Mouse (Mus musculus) layer of hippocampus, adult 9-11 months (tissue): ENCODE measurements around the gene Olfr1359.
"Not testable (repeated sequence)": the region's sequence is repeated elsewhere in the genome, so short reads cannot be mapped to it uniquely, and the experiment has no call there.

Experiments used
- DNase-seq: peaks from one replicate; pipeline ENCODE4 v3.0.0; 2022

Gene Olfr1359

GRCm38 (mm10) chr13:21727948-21728572 is 30.1 kb downstream of the Olfr1359 start:
- DNase-seq, result no peak

- DNase-seq, result no peak
These were observed 31.6 kb downstream of the Olfr1359 start for GRCm38 (mm10) chr13:21729544-21729943.

DNA sequence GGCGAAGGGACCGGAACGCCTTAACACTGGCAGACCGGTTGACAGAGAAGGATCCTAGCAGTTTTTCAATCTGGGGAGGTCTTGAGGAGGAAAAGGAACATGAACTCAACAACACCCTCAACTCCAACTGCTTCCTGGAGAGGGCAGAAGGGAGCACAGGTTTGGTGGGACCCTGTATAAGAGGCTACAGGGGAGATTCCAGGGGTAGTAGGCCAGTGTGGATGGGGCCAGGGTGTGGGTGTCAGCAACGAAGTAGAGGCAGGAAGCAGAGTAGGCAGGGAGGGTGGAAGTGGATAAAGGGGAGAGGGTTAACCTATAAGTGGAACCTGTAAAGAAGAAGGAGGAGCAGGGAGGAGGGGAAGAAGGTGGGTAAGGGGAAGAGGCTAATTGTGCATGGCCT is 35.6 kb downstream of the Olfr1359 start:
- DNase-seq, result no peak

GRCm38 (mm10) chr13:21734010-21734905 is 36.3 kb downstream of the Olfr1359 start:
- DNase-seq, result peak; percentile 70

DNA sequence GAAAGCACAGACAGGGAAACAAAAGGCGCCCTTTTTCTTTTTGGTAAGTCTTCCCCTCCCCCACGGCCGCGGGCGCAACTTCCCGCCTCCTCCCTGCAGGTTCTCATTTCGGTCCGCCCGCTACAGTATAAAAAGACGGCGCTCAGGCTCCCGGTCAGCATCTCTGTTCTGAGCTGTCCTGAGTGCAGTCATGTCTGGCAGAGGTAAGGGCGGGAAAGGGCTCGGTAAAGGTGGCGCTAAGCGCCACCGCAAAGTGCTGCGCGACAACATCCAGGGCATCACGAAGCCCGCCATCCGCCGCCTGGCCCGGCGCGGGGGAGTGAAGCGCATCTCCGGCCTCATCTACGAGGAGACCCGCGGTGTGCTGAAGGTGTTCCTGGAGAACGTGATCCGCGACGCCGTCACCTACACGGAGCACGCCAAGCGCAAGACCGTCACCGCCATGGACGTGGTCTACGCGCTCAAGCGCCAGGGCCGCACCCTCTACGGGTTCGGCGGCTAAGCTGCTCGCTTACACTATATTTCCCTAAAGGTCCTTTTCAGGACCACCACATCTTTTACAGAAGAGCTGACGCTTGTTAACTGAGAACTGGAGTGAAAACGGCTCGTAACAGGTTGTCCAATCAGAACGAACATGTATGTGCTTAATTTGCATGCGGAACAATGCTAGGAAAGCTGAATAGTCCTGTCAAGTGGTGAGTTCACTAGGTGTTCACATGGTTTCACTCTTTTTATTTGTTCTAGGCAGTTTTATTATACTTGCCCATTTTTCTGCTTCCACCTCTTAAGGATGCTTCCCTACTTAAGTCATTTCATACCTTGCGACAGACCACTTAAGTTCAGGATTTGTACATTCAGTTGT is 37.2 kb downstream of the Olfr1359 start, which contains the start of gene Hist1h4j:
Gene Hist1h4j (plus strand): TSS at position 159 of the 862 bp plus-strand sequence.
- peak; percentile 82 for DNase-seq

DNA sequence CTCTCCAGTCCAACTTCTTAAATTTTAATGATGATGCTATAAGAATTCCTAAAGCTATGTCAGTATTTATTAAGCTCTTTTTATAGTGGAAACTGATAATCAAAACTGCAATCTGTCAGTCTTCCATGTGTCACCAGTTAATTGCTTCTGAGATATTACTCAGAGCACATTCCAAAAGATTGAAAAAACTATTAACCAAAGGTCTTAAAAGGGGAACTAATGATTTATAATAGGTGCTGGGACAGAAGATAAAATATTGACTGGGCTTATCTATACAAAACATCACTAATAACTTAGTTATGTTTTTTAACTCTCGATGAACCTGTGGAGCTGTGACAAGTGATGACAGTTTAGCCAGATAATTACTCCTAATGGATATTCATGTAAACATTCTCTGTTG is 47.1 kb downstream of the Olfr1359 start:
- no peak for DNase-seq

- no peak for DNase-seq
These were observed 51.7 kb downstream of the Olfr1359 start for GRCm38 (mm10) chr13:21749387-21750158.

DNA sequence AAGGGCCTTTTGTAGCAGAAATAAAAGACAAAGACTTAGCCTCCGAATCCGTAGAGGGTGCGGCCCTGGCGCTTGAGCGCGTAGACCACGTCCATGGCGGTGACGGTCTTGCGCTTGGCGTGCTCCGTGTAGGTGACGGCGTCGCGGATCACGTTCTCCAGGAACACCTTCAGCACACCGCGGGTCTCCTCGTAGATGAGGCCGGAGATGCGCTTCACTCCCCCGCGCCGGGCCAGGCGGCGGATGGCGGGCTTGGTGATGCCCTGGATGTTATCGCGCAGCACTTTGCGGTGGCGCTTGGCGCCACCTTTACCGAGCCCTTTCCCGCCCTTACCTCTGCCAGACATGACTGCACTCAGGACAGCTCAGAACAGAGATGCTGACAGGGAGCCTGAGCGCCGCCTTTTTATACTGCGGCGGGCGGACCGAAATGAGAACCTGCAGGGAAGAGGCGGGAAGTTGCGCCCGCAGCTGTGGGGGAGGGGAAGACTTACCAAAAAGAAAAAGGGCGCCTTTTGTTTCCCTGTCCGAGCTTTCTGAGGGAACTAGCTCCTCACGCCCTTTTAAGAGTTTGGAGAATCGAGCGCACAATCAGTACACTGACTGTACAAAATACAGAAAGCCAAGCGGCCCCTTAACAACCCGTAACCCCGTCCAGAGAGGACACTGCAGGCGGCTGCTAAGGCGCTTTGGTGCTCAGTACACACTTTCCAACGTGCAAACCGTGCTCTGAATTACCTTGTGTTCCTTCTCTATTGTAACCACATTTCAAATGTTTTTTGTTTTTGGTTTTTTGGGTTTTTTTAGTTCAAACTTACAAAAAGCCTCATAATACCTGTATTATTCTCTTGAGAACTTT is 52.5 kb downstream of the Olfr1359 start, which contains the start of gene Hist1h4k:
Gene Hist1h4k (minus strand): TSS at position 347 of the 859 bp plus-strand sequence.
- peak; percentile 93 for DNase-seq

DNA sequence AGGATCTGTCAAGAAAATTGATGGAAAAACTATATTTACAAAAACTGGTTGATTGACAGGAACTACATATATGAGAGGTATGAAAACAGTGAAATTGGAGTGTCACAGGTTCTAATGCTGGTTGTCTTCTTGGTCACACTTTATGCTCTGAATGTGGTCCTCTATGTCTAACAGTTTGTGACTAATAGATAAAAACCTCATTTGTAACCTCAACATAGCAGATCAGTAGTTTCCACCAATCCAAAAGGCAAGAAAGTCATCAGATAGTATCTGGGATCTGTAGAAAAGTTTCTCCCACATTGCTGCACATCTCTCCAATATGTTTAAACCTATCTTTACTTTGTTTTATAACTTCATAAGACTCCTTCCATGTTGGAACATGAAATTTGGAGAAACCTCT is 53.5 kb downstream of the Olfr1359 start:
- no peak for DNase-seq

DNA sequence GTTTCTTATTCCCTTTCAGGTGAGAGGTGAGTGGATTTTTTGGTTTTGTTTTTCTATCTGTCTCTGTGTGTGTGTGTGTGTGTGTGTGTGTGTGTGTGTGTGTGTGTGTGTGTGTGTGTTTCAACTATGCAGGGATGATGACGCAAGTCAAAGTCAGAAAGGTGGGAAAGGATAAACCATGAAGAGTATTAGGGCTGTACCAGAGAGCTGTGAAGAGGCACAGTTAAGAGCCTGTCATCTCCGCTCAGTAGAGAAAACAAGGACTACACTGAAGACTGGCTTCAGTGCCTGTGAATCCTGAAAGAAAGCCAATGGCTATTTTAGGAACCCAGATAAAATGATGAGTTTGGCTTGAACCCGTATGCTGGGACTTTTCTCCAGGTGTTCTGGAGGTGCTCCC is 53.9 kb downstream of the Olfr1359 start:
- DNase-seq, result no peak

DNA sequence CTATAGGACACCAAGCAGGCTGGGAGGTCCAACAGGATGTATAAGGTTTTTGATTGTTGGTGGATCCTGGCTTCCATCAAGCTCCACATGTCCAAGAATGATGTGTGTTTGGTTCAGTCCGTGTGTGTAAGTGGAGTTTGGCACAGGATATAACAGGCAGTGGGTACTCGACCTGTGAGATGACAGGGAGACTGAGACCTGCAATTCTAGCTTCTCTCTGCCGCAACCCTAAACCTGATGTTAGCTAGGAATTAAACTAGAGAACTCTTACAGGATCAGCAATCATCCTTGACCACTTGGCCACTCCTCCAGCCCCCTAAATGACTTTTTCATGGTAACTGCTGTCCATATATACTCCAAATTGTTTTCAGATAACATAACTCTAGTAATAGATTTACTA is 54.4 kb downstream of the Olfr1359 start:
- DNase-seq, result no peak

GRCm38 (mm10) chr13:21753051-21753523 is 55.2 kb downstream of the Olfr1359 start:
- no peak for DNase-seq

DNA sequence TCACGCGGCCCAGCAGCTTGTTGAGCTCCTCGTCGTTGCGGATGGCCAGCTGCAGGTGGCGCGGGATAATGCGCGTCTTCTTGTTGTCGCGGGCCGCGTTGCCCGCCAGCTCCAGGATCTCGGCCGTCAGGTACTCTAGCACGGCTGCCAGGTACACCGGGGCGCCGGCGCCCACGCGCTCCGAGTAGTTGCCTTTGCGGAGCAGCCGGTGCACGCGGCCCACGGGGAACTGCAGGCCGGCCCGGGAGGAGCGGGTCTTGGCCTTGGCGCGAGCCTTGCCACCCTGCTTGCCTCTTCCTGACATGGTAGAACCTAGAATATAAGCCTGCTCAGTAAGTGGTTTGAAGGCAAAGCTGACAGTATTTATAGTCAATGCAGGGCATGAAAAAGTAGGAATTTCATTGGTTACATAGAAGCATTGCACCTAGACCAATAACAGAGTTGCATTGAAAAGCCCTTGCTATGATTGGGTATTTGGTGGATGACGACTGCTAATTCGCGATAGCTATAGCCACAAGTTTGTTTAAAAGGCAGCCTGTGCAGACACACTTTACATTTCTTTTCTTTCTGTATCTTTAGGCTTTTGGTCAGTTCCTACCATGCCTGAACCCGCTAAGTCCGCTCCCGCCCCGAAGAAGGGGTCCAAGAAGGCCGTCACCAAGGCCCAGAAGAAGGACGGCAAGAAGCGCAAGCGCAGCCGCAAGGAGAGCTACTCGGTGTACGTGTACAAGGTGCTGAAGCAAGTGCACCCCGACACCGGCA is 55.8 kb downstream of the Olfr1359 start, which contains the start of the genes Hist1h2ak and Hist1h2bn:
Gene Hist1h2ak (minus strand): TSS at position 304 of the 762 bp plus-strand sequence.
Gene Hist1h2bn (plus strand): TSS at position 600 of the 762 bp plus-strand sequence.
- DNase-seq, result peak; percentile 90

DNA sequence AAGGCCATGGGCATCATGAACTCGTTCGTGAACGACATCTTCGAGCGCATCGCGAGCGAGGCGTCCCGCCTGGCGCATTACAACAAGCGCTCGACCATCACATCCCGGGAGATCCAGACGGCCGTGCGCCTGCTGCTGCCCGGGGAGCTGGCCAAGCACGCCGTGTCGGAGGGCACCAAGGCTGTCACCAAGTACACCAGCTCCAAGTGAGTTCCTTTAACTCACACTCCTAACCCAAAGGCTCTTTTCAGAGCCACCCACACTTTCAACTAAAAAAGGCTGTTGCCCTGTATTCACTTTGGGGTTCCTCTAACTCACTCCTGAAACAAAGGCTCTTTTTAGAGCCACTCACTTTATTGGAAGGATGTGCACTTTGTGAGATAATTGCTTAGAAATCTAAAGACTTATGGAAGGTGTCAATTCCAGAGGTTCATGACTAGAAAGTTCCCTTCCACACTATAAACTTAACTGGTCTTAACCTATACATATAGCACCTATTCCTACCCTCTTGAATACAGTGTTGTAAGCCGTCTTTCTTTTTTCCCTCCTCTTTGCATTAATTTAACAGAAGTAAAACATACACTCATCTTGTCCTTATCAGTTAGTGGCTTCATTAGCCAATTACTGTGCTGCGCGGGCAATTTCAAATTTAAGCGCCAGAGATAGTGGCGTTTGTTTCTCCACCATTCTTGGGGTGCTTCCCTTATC is 56.5 kb downstream of the Olfr1359 start:
- not testable (repeated sequence) for DNase-seq

DNA sequence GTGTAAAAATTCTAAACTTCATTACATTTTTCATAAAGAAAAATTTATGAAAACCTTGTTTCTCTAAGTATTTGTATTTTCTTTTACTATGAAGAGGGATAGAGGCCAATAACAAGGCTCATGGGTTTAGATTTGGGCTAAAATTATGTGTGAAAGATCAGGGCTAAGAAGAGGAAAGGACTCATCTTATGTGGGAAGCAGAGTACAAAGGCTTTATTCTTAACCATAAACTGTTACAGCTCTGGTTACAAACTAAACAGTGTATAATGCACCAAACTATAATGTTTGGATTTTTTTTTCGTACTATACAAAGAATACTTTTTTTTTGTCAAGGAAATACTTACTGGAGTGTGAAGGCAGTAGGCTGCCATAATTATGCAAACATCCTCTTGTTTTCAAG is 57.8 kb downstream of the Olfr1359 start:
- DNase-seq, result no peak
